Mouse (Mus musculus) neutrophil, adult 5-6 weeks (primary cell): ENCODE results near the gene Itga9. TPM values are rescaled to one million over a fixed set of nuclear protein-coding genes. Genes with fewer than 3 reads are reported as not detected.

ENCODE experiments used
- ATAC-seq: fragments of 151-379, 151-347 bp; 2 replicates; pipeline ENCODE4 v1.8.0; 2017; ENCODE audit warnings: mild to moderate bottlenecking, moderate TSS enrichment; ENCODE audit not compliant: insufficient number of reproducible peaks, poor library complexity, low FRiP score, severe bottlenecking; ENCODE audit errors: extremely low read depth
- total RNA-seq: library from RNA; stranded (forward); fragments of 200-1000 nt; gene quantifications from 2 replicates; pipeline ENCODE4 v1.2.3, GENCODE M21; 2017

Gene Itga9
- 0.81 and 0.86 TPM in 2 replicates for total RNA-seq

DNA sequence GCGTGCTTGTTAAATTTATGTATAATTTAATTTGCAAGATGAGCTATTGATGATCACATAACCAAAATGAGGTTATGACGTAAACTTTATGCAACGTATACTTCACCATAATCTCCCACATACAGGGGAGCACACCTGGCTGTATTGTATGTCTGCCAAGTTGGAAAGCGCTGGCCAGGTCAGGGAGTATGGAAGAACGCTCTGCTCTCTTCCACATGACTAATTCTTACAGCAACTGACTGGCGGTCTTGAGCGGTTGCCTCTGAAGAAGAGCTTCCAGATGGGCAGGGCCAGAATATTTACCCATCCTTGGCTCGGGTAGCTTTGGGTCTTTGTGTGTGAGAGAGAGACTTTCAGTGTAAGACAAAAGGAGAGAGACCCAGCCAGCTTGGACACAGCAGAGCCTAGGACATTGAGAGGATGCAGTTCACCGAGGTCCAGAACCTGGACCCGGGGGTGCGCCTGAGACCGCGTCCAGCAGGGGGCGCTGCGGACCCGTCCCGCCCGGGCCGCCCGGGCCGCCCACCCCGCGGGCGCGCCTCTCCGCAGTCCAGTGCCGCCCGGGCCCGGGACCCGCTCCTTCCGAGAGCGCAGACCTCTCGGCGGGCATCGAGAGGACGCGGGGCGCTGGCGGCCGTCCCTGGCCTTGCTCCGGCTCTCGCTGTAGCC is at the start of gene Itga9:
TSS of gene Itga9 (plus strand) at position 543 of the 669 bp plus-strand sequence.
- ATAC-seq, result peak; percentile 30; the same call in 1 of the 2 replicates

DNA sequence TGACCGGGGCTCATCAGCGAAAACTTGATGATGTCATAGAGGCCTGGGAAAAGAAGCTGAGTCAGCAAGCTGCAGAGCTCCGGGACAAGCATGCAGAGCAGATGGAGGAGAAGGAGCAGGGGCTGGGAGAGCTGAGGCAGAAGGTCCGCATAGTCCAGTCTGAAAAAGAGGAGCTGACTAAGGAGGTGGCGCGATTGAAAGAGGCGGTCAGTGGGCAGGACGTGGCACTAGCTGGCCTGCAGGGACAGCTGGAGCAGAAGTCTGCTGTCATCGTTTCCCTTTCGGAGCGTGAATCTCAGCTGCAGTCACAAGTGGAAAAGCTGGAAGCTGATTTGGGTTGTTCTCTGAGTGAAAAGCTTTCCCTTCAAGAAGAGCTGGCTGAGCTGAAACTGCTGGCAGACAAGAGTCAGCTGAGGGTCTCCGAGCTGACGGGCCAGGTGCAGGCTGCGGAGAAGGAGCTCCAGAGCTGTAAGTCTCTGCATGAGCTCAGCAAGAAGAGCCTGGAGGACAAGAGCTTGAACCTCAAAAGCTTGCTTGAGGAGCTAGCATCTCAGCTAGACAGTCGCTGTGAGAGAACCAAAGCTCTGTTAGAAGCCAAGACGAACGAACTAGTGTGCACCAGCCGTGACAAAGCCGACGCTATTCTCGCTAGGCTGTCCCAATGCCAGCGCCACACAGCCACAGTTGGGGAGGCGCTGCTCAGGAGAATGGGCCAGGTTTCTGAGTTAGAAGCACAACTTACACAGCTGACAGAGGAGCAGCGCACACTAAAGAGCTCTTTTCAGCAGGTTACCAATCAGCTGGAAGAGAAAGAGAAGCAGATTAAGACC is 49.3 kb upstream of the Itga9 start:
- no peak for ATAC-seq

DNA sequence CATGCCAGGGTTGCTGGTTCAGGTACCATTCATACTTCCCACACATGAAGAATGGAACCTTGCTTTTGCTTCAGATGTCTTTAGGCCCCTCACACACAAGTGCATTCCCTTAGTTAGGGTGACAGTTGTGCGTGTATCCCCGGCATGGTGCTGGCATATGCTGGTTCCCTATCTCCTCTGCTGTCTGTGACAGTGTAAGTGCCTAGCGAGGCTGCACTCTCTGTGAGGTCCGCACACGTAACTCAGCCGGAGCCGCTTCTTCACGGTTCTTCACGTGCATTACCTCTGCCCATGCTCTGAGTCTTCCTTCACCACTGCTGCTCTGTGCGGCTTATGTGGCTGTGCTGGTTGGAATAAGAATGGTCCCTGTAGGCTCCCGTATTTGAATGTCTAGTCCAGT is 43.1 kb upstream of the Itga9 start:
- ATAC-seq, result no peak

DNA sequence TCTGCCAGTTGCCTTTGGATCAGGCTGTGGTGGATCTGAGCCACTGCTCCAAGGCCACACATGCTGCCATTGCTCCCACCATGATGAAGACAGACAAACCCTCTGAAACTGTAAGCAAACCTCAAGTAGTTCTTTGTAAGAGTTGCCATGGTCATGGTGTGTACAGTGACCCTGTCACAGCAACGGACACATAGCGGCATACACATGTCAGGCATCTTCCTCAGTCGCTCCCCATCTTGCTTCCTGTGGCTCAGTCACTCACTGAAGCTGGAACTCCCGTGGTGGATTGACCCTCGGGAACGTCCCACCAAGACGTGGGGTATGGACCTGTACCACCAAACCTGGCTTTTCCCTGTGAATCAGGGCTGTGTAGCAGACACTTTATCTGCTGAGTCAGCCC is 42.6 kb upstream of the Itga9 start:
- ATAC-seq, result no peak

DNA sequence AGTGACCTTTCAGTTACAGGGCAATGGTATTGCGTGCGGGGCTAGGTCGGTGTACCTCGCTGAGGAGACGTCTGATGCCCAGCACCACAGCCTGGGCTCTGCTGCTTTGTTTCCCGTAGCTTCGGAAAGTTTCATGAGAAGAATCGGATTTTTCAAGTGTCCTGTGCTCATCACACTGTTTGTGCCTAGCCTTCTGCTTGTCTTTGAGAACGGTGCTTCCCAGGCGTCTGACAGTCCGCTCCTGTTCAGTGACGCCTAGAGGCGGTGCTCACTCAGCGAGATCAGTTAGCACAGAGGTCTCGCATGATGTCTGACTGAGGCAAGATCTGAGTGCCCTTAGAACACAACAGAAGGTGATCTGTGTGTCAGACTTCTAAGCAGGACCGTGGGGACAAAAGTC is 41.8 kb upstream of the Itga9 start:
- no peak for ATAC-seq

DNA sequence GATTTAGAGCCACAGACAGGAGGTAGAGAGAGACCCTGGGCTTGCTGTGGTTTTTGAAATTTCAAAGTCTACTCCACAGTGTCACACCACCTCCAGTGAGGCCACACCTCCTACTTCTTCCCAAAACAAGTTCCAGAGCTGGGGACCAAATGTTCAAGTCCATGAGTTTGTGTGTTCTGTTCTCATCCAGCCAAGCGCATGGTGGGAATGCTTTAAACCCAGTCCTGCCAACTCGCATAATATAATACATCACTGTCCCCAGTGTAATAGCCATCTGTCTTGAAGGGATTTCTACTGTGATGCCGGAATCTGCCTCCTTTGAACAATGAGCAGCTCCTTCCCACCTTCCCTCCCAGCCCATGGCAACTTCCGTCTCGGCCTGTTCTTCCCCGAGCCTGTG is 37.2 kb upstream of the Itga9 start:
- no peak for ATAC-seq

DNA sequence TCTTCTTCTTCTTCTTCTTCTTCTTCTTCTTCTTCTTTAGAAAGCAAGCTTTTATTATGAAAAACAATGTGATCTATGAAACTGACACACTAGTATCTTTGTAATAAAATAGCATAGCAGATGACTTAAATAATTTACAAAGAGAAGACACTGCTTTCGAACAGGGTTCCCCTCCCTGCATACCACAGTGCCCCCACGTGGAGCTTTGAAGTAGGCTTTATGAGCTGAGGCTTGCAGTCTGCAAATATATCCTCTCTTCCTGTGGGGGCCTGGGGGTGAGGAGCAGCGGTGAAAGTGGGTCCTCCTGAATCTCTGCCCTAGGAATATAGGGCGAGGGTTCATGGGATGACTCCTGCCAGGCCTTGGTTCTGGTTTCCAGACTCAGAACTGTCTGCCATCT is 35.6 kb upstream of the Itga9 start:
- ATAC-seq, result no peak

DNA sequence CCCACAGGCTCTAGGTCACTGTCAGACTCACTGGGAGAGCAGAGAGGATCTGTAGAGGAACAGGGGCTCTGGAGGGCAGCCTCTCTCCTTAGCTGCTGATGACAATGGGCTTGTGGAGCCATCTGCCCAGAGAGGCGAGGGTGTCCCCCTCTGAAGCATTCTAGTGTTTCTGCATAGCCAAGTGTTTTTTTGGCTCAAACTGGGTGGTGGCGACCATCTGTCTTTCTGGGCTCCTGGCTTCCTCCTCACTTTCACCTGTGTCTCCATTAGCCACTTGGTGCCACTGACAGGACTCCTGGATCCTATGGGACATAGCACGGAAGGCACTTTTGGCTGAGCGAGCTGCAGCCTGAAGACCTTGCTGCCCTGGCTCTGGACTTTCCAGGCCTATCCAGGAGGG is 34.8 kb upstream of the Itga9 start:
- ATAC-seq, result no peak

DNA sequence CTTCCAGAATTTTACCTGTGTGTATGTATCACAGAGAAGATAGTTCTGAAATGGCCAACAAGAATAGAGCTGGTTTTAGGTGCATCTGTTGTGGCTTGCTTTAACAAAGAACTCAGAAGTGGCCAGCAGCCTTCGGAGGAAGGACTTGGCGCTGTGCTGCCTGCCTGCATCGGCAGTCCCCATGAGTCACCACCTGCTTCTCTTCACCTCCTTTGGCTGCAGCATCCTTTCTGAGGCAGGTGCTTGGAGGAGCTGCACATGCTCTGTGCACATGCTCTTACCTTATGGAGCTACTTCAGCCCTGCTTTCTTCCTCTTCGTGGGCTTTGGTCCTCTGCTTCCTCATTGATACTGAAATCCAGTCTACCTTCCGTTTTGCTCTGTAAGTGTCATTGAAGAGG is 31.6 kb upstream of the Itga9 start:
- no peak for ATAC-seq

DNA sequence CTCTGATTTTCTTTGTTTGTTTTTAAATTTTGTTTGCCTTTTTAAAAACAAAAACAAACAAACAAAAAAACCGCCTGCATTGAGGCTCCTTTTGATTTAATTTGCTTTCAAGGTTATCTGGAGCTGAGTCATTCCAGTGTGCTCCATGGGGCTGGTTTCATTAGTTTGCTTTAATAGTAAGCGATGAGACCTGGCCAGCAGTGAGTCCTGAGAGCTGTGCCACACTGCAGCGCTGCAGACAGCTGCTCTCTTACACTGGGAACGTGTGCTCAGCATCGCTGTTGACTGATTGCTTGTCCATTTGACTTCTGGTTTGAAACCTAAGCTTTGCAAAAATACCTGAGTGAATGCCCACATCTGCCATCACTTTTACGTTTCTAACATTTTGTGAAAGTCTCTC is 26.1 kb upstream of the Itga9 start:
- no peak for ATAC-seq

DNA sequence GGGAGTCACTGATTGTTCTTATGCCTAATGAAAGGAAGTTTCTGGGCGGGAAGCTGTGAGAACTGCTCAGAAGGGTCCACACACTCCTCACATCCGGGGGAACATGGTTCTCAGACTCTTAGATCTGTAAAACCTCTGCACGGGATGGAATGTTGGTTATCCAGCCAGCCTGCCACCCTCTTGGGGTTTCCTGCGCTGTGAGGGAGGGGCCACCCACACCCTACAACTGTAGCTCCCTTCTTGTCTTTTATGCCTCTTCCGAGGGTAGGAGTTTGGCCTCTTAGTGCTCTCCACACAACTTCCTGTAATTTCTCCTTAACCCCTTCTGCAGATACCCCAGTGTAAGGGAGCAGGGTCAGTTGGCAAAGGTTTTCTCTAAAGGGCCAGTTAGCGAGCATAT is 23.7 kb upstream of the Itga9 start:
- no peak for ATAC-seq

DNA sequence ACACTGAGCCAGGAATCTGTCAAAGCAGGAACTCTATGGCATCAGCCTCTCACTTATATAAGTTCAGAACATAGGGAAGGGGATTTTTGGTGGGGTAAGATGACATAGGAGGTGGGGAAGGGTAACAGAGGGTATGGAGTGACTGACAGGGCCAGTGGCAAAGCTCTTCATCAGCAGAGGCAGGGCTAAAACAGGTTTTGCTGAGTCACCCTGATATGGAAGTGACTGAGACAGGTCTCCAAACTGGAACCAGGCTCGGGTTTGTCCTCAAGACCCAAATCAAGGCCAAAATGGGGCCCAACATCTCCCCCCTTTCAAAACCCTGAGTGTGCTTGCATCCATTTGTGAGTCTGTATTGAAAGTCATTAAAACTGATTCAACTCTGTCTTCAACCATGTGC is 21.7 kb upstream of the Itga9 start:
- ATAC-seq, result no peak

DNA sequence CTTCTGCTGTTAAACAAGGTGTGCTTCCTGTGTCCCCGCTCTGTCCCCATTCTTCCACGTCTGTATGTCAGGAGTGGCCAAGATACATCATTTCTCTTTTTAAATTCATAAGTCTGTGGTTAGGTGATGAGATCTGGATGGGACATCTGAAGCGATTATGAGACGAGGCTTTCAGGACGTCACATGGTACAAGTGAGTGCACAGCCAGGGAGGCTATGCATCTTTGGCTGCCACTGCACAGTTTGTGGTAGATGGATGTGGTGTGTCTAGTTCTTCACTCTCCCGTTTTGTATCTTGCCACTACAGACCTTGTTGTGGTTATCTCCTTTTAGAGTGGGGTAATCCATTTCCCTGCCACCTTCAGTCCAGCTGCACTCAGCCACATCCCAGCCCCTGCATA is 20.5 kb upstream of the Itga9 start:
- no peak for ATAC-seq

DNA sequence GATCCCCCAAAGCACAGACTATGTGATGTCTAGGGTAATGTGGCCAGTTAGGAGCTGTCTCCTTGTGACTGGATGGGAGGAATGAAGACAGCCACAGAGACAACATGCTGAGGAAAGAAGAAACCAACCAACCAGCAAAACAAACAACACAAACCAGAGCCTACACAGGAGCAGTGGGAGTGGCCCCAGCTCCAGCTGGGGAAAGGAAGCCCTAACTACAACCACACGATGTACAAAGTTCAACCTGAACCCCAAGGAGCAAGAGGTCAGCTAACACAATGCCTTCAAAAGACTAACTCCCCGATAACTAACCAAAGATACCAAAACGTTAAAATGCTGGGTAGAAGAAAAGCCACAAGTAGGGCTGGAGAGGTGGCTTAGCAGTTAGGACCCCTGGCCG is 19.4 kb upstream of the Itga9 start:
- ATAC-seq, result no peak

DNA sequence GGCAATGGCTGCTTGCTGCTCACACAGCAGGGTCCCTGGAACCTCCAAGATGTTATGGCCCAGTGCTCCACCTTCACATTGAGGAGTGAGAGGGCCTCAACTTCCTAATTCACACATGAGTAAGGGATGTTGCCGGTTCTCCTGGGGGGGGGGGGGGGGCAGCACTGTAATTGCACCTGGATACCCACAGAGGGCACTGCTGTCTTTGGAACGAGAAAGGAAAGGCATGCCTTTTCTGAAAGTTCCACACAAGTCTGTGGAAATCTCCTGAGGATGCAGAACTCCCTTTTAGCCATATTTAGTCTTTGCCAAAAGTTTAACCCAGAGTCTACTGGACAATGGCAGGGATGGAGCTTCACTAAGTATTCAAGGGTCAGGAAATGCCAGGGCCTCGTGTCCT is 17.2 kb upstream of the Itga9 start:
- ATAC-seq, result no peak

DNA sequence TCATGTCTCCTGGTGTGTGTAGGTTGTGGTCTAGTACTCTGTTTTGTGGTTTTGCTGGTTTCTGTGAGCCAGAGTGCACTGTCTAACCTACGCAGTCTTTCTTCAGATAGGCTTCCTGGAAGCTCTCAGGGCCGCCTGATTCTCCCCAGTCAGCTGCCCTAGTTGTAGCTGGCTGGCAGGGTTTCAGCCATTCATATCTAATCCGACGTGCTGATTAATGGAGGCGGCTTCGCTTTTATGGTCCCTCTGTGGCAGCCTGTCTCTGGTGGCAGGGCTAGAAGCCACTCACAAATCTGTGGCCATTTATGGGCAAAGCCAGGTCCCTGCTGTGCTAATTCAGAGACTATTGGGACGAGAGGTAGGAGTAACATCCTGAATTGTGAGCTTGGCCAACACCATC is 16.3 kb upstream of the Itga9 start:
- no peak for ATAC-seq

DNA sequence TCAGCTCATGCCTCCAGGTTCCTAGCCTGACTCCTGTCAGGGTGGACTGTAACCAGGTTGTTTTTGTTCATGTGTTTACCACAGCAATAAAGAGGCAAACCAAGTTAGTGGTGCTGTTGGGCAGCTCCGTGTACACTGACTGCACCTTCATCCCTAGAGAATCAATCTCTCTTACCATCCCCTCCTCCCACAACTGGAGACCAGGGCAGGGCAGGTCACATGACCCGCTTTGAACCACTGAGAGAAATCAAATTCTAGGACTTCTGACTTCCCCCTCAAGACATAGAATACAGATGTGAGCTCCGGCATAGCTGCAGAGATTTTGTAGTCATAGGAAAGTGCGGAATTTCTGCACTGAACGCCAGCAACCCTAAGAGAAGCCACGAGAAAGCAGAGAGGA is 14.9 kb upstream of the Itga9 start:
- no peak for ATAC-seq

DNA sequence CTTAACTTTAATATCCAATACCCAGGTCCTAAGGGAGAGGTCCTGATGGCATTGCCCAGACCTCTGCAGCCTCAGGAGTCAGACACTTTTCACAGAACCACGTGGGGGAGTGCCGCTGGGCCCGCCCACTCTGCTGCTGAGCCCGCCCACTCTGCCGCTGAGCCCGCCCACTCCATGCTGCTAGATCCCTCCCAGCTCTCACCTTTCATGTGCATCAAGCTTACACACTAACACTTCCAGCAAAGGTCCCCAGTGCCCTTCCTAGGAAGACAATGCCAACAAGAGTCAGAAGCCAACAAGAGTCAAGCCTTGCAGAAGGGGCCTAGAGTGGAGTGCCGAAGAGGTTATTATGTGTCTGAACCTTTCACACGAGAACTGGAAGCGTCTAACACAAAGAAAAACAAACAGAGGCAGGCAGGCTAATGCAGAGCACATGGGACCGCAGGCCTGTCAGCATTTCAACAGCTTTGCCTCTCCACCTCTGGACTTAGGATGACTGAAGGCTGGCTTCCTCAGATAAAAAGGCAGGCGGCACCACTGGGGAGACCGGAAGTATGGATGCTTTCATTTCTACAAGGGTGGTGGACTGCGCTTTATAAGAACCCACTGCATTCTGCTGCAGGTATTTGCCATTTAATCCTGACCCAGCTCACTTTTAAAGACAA is 13.8 kb upstream of the Itga9 start:
- ATAC-seq, result no peak

DNA sequence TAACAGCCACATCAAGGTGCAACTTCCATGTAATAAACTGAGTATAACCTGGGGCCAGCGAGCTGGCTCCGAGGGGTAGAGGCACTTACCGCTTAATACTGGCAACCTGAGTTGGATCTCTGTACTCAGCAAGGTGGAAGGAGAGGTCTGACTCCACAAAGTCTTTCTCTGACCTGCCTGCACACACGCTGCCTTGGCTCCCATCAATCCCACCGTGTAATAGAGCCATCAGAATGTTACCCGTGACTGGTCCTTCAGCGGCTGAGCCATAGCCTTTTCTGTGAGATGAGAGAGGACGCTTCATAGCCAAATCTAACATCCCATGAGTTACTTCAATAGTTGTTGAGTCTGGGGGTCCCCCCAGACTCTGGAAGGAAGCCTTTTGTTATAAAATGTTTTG is 13.0 kb upstream of the Itga9 start:
- no peak for ATAC-seq

DNA sequence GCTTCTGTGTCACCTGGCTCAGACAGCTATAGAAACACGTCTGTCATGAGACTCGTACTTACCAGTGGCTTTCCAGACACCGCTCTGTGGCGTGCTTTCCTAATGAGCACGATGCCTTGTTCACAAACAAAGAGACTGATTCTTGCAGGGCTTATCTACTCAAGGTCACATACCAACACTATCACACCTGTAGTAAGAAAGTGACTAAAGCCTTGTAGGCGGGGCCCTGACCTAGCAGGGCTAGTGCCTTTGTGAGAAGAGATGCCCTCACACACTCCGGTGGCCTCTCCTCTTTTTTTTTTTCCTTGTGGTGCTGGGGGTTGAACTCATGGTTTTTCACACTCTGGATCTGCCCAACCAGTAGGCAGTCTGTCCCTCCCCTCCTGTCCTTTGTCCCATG is 9.7 kb upstream of the Itga9 start:
- no peak for ATAC-seq
